Mouse (Mus musculus) skeletal muscle tissue, postnatal 0 days (tissue): ENCODE data around the gene Rgcc. TPM values are rescaled to one million over a fixed set of nuclear protein-coding genes. Genes with fewer than 3 reads are reported as not detected.

ENCODE experiments used
- polyA plus RNA-seq: library from polyadenylated mRNA; unstranded; fragments of >200 nt; fragmentation: Nextera tagmentation; extraction: Ambion mirVana; gene quantifications from 2 replicates; pipeline ENCODE4 v1.2.1, GENCODE M21; 2015

The Rgcc gene
- polyA plus RNA-seq = 83.7 and 111 TPM in 2 replicates

DNA sequence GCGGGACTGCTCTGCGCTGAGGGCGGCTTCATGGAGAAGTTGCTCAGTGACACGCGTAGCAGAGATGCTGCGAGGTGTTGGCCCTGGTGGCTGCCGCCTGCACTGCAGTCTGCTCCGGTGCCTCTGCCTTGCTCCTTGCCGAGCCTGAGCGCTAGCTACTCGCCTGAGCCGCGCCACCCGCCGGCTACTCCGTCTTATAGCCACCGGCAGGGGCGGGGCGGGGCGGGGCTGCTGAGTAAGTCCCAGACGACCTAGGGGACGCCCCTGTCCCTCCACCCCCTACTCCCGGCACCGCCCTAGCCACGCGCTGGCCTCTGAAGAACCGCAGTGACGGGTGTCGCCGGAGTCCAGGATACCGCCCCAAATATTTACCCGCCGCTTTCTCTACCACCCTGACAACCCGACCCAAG, at the start of gene Rgcc:
Gene Rgcc, minus strand, starts transcription at position 180 of the 410 bp plus-strand sequence.

Other genes with a start within 250 kb of the Rgcc start
- not detected in 2 replicates for gene Zfp957, start 54.3 kb downstream of the Rgcc start, polyA plus RNA-seq
- 15.5 and 15.8 TPM in 2 replicates for gene Naa16, start 89.1 kb upstream of the Rgcc start, polyA plus RNA-seq
- 10.4 and 10.6 TPM in 2 replicates for gene Mtrf1, start 96.1 kb upstream of the Rgcc start, polyA plus RNA-seq
- gene Kbtbd7, start 124.9 kb upstream of the Rgcc start, polyA plus RNA-seq = 5.0 and 5.3 TPM in 2 replicates
- gene Kbtbd6, start 150.2 kb upstream of the Rgcc start, polyA plus RNA-seq = 0.45 and 0.69 TPM in 2 replicates
- 4.9 and 5.0 TPM in 2 replicates for gene Elf1, start 179.5 kb upstream of the Rgcc start, polyA plus RNA-seq
- 28.5 and 31.9 TPM in 2 replicates for gene Wbp4, start 179.9 kb upstream of the Rgcc start, polyA plus RNA-seq